Mouse (Mus musculus) fat pad, adult 2 months (tissue): ENCODE measurements at regions not wholly inside any gene's neighbourhood (a gene's known extent, or its start where the extent isn't known, plus 50 kb on each side); places are given as distances from the start of the nearest gene placed in this dataset.
A peak's percentile ranks its signal among the peaks of the same experiment; 100 is the strongest.

ENCODE experiments used
- DNase-seq: peaks from one replicate; pipeline ENCODE4 v3.0.0-alpha.2; 2011; ENCODE audit warnings: low read depth, low spot score; ENCODE audit errors: extremely low read depth

- DNase-seq, result peak; percentile 40
These were observed 363.6 kb downstream of the Cdh11 start for GRCm38 (mm10) chr8:102421828-102422227.

- DNase-seq, result peak; percentile 80
These were observed 370.5 kb downstream of the Cdh11 start for GRCm38 (mm10) chr8:102414931-102415330.

GRCm38 (mm10) chr8:102413446-102413845 is 372.0 kb downstream of the Cdh11 start:
- DNase-seq, result no peak

- no peak for DNase-seq
These were observed 397.9 kb downstream of the Cdh11 start for GRCm38 (mm10) chr8:102387591-102387990.

GRCm38 (mm10) chr8:102345392-102345791 is 440.1 kb downstream of the Cdh11 start:
- DNase-seq, result no peak

GRCm38 (mm10) chr8:102332511-102332910 is 452.9 kb downstream of the Cdh11 start:
- no peak for DNase-seq

GRCm38 (mm10) chr8:102331151-102331550 is 454.3 kb downstream of the Cdh11 start:
- no peak for DNase-seq

- no peak for DNase-seq
These were observed 455.5 kb downstream of the Cdh11 start for GRCm38 (mm10) chr8:102329955-102330354.
